In the genomic region with DNA sequence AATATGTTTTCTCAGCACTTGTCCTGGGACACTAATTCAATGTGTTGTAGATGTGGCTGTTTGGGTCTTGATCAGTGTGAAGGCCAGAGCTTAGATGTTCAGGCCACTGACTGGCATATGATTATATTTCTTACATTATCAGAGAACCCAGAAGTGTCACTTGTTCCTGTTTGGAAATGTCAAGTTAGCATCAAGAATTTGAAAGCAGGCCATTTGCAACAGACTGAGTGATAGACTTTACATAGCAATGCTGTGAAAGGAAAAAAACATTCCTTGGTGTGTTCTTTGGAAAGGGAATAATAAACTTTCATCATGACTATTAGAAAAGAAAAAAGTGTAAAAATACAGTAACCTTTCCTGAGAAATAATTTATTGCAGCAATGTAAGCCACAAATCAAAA, we compare ENCODE assay signal across 27 mouse cellular contexts.
"Had no signal": no experiment of that assay in that cellular context is flagged by ENCODE, and none has a peak within 500 bp of the region (broad histone marks: within the 10 kb centered on the region; RNA-seq: fewer than 3 reads in every experiment).

No protein-coding gene starts in this region.

- H3K4me2 ChIP-seq: heart, embryonic 11.5 days; heart, embryonic 13.5 days; heart, embryonic 15.5 days; hindbrain, embryonic 13.5 days; hindbrain, embryonic 15.5 days; kidney, embryonic 15.5 days; limb, embryonic 13.5 days; limb, embryonic 15.5 days; liver, embryonic 12.5 days had no signal

- H3K27ac ChIP-seq: heart, adult 2 months; heart, embryonic 13.5 days; heart, embryonic 15.5 days; hindbrain, embryonic 13.5 days; hindbrain, embryonic 15.5 days; hindbrain, postnatal 0 days; kidney, embryonic 15.5 days; kidney, postnatal 0 days; limb, embryonic 13.5 days; limb, embryonic 15.5 days; liver, embryonic 12.5 days; liver, embryonic 14.5 days had no signal

- H3K9me3 ChIP-seq: heart, embryonic 13.5 days; heart, embryonic 15.5 days; hindbrain, embryonic 13.5 days; hindbrain, embryonic 15.5 days; kidney, embryonic 15.5 days; limb, embryonic 13.5 days; limb, embryonic 15.5 days; liver, embryonic 12.5 days had no signal

- H3K9ac ChIP-seq: heart, embryonic 13.5 days; heart, embryonic 15.5 days; hindbrain, embryonic 13.5 days; hindbrain, embryonic 15.5 days; kidney, embryonic 15.5 days; limb, embryonic 13.5 days; limb, embryonic 15.5 days; liver, embryonic 12.5 days; liver, embryonic 14.5 days had no signal

- ATAC-seq: hindbrain, postnatal 0 days; intestine, embryonic 16.5 days; liver, embryonic 12.5 days had no signal

- H3K27me3 ChIP-seq: heart, embryonic 13.5 days; heart, embryonic 15.5 days; hindbrain, embryonic 13.5 days; hindbrain, embryonic 15.5 days; kidney, embryonic 15.5 days; limb, embryonic 13.5 days; limb, embryonic 15.5 days; liver, embryonic 12.5 days had no signal

- H3K4me3 ChIP-seq: heart, adult 2 months; heart, embryonic 13.5 days; heart, embryonic 15.5 days; hindbrain, embryonic 13.5 days; hindbrain, embryonic 15.5 days; kidney, embryonic 15.5 days; limb, embryonic 13.5 days; limb, embryonic 15.5 days; liver, embryonic 12.5 days had no signal

- H3K36me3 ChIP-seq: heart, embryonic 13.5 days; heart, embryonic 15.5 days; hindbrain, embryonic 13.5 days; hindbrain, embryonic 15.5 days; kidney, embryonic 15.5 days; limb, embryonic 13.5 days; limb, embryonic 15.5 days; liver, embryonic 12.5 days had no signal

- H3K4me1 ChIP-seq: heart, embryonic 13.5 days; heart, embryonic 15.5 days; hindbrain, embryonic 13.5 days; hindbrain, embryonic 15.5 days; kidney, embryonic 15.5 days; limb, embryonic 13.5 days; limb, embryonic 15.5 days; liver, embryonic 12.5 days had no signal

- DNase-seq: gastrocnemius, postnatal 14 days; gastrocnemius, postnatal 36 days; heart, adult 11 months; heart, adult 2 months; heart, postnatal 14 days; heart, postnatal 36 days; kidney, adult 11 months; kidney, adult 2 months; kidney, adult 9 months; kidney, postnatal 14 days; kidney, postnatal 36 days; layer of hippocampus, adult 9-11 months; layer of hippocampus, postnatal 36 days; left cerebral cortex, postnatal 4 days had no signal
